Mouse (Mus musculus): ENCODE results near the gene Pam.

The Pam gene

DNA sequence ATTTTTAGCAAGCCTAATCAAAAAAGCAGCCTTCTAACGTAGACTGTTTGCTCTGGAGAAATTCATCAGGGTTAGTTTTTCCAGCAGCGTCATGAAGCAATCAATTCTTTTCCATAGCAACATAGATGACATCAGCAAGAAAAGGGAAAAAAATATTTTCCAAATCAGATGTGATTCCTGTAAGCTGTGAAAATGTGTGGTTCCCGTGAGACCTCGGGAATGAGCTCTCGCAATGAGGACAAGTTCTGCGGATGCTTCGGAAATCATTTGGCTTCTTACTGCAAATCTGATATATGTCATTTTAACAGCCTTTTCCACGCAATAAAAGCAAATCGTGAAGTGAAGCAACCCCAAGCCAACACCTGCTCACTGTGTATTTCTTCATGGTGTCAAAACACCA, 207.9 kb downstream of the Pam start:
- ChIA-PET POLR2A (no interaction called here), CTCF (no interaction called here)

DNA sequence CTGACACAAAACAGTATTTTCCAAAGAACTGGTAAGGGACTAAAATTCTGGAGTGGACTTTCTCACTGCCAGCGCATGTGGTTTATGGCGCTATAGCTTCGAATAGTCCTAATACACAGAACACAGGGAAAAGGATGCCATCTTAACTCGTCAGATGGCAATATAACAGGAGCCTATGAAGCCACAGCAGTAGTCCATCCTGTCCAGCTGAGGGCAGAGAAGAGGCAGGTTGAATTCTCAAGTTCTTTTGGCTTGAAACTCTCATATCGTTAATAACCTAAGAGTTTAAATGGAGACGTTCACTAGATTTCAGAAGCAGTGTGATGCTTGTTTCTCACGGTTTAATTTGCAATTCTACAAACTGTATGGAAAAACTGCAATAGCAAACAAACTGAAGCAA, 211.9 kb downstream of the Pam start:
- POLR2A ChIA-PET: no interaction called here
- CTCF ChIA-PET: no interaction called here

DNA sequence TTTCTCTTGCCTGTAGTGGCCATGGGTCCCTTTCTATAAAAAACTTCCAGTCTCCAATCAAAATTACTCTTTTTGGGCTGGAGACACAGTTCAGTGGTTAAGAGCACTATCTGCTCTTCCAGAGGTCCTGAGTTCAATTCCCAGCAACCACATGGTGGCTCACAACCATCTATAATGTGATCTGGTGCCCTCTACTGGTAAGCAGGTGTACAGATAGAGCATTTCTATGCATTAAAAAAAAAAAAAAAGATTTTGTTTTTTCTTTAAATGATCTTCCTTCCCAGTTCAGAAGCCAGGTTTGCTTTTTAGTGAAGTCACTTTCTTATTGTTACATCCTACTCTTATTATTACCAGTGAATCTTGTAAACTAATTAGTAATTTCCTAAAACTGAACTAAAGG, 218.4 kb downstream of the Pam start:
- ChIA-PET POLR2A (no interaction called here), CTCF (no interaction called here)

DNA sequence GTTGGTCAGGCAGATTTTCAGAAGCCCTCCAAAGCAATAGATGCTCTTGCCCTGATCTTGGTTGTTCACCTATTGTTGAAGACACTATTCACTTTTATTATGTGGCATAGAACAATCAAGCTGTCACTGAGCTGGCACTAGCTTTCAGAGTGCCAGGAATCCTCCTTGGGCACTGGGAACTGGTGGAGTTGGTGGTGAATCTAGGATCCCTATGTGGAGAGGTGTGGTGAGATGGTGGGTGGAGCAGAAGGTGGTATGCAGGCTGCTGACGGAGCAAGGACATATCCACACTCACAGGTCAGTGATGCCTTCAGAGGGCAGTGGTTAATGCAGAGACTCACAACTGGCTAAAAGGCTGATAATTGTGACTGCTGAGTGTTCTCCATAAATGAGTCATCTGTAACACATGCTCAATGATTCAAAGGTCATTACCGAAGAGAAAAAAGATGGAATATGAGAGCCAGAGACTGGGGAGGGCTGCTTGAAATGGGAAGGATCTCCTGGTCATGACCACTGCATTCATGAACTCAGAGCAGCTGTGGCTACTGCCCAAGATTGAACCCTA, 221.9 kb downstream of the Pam start:
- POLR2A ChIA-PET: interaction anchor here in 1 of 4 experiments (0.6 kb wide), 1 partner anchor 305 kb away, joined by 5 read pairs; no protein-coding TSS in a partner anchor
- CTCF ChIA-PET: no interaction called here

DNA sequence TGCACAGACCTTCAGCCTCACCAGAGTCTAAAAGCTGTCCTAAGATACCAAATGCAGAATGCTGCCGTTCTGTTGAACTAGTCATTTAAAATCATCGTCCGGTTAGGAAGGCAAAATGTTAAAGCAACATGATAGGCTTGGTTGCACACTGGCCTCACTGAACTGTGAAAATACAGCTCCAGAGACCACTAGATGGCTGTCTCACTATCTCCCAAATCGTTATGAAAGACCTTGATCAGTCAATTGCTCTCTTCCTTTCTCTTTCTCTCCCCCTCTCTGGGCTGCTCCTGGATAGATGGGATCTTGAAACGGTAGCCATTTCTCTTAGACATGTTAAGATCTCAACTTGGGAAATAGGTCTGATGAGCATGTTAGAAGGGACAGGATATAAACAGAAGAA, 223.0 kb downstream of the Pam start:
- CTCF ChIA-PET: no interaction called here
- POLR2A ChIA-PET: no interaction called here

DNA sequence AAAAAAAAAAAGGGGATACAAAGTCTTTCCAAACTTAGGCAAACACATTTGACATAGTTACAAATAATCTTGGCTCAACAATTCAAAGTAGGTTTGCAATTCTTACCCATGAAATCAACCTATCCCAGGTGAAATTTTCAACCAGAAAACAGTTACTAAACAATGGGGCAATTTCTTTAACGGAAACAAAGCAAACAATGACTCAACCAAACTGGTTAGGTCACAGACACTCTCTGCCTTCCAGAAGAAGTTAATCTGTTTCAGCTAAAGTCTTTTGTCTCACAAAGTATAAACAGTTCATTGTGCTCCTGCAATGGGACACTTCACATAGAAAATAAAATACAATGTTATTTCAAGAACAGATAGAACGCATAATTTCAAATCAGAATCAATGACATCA, 223.4 kb downstream of the Pam start:
- ChIA-PET POLR2A (no interaction called here), CTCF (no interaction called here)

DNA sequence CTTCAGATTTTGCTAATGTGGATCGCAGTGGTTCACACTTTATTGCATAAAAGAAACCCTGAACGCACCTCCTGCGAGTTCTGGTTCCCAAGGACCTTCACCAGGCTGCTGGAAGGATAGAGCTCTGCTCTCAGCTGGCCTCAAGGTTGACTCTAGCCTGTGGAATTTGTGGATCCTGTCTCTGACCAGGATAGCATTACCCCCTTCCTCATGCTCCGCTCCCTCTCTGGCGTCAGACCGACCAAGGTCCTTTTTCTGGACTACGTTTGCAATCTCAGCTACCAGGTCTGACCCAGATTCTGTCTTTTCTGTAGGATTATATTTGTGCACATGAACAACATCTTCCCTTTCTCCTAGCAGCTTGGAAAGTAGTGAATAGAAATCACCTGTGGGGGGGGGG, 231.3 kb downstream of the Pam start:
- POLR2A ChIA-PET: no interaction called here
- CTCF ChIA-PET: no interaction called here

DNA sequence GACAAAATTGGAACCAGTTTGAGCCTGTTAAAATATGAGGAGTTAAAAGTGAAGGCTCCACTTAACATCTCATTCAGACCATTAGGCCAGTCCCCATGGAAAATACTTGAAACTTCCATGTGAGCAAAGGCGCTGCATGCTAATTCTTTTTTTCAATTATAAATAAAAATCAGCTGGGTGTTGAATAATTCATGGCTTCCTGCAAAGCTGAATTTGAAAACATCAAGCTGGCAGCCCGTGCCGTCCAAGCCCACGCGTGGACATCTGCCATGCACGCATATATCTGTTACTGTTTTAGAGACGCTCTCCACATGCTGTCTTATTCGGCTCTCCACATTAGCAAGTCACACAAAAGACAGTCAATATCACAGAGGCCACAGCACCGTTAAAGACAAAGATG, 232.3 kb downstream of the Pam start:
- ChIA-PET POLR2A (no interaction called here), CTCF (no interaction called here)

DNA sequence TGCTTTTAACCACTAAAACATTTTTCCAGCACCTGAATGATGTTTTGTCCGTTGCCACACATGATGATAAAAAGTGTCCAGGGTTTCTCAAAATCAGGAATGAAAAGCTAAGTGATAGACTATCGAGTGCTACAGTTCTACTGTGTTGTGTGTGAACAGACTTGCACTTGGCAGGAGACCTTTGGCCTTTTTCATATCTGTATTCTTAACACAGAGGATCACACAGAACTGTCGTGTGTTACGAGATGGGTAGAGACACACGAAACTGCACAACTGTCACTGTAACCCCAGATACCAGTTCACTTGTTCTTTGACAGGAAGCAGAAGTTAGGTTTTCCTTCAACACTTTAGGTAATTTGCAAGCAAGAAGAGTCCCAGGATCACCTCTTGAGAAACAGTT, 232.7 kb downstream of the Pam start:
- ChIA-PET CTCF (no interaction called here), POLR2A (no interaction called here)

DNA sequence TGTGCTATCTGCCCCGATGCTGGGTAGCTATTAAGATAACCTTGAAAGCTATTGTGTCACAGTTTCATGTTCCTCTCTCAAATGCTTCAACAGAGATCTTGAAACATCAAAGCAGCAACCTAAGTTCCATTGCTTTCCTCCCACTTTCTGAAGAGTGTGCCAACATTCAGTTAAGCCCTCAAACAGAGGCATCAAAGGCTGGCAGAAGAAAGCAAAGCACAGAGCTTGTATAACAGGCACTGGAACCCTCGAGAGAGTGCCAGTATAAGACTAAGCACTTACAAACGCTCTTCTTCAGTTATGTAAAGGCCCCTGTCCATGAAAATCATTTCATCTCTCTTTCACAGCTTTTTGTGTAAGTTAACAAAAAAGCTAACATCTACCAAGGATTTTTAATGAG, 241.2 kb downstream of the Pam start:
- ChIA-PET CTCF (interaction anchor here in 1 of 4 experiments (0.6 kb wide), 1 partner anchor 20 kb away, joined by 3 read pairs; no protein-coding TSS in a partner anchor), POLR2A (no interaction called here)

DNA sequence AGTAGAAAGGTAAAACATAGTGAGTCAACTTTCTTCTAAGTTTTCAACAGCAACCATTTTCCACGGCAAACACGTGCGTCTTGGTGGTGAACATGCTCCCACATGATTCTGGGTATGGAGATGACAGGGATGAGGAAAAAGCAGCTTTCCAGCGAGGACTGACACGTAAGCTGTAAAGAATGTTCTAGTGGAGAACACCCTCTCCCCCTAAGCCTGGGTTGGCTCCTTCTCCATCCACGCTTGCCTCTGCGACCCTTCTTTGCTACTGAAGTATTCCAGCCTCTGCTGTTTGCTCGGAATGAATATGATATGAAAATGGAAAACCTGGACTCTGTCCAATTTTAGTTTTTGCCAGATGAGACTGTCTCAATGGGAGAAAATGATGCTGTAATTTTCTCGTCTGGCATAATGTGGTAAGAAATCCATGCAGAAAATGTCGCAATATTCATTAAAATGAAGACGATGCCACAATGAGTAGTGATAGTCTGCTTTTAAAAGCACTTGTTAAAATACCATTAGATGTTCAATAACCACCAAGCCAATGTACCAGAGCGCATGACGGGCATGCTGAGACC, 243.8 kb downstream of the Pam start:
- POLR2A ChIA-PET: interaction anchor here in 1 of 4 experiments (1.2 kb wide), 1 partner anchor 8 kb away, joined by 3 read pairs; no protein-coding TSS in a partner anchor
- CTCF ChIA-PET: no interaction called here

DNA sequence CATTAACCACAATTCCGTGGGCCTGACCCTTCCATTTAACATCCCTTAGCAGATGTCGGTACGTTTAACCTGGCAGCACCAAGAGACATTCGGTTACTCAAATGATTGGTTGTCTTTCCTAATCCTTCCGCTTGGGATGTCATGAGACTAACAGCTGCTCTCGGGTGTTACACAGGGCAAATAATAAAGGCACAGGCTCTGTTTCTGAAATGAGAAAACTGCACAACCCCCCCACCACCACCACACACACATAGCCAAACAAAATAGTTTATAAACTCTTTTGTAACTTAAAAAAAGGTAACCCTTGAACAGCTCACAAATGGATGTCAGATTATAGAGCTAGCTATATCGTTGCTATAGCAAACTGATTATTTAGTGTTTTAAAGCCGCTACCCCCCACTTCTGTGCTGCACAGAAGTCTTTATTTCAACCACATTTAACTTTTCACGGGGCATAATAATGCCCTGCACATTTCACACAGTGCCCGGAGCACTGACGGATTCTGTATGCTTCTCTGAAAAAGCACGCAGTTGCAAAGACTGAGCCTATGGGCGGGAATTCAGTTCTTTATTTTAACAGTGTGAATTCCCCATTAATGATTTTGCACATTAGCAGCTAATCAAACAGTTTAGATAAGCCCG, 246.7 kb downstream of the Pam start:
- CTCF ChIA-PET: no interaction called here
- POLR2A ChIA-PET: interaction anchor here in 1 of 4 experiments (0.6 kb wide), 1 partner anchor 217 kb away, joined by 4 read pairs; no protein-coding TSS in a partner anchor

DNA sequence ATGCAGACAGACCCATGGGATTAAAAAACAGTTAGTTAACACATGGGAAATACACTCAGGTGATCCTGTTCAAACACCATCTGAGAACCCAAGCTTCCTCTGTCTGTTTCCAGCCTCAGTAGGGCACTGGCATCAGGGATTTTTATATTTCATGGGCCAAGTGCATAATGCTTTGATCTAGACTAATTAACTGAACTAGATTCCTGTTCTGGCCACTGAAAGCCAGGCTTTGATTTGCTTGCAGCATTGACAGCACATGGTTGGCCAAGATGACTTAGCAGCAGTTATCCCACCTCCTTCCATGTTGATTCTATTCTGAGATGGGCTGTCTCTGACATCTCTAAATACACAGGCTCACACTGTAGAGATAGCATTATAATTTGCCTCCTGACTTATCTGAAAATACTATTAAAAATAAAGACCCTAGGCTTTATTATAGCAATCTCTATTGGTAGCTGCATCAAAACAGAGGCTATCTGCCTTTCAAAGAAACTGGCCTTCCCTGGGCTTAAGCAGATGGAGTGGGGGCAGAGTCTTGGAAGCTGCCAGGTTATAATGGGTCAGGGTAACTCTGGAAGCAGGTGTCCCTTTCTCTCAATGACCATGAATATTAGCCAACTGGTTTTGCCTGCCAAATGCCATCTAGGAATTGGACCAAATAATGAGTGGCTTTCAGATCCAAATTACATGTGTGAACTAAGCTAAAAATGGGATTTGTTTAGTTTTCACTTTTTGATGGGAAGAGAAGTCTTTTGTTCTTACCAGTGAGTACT, 252.0 kb downstream of the Pam start:
- CTCF ChIA-PET: no interaction called here
- POLR2A ChIA-PET: interaction anchor here in 1 of 4 experiments (1.1 kb wide), 1 partner anchor 9 kb away, joined by 3 read pairs; no protein-coding TSS in a partner anchor

DNA sequence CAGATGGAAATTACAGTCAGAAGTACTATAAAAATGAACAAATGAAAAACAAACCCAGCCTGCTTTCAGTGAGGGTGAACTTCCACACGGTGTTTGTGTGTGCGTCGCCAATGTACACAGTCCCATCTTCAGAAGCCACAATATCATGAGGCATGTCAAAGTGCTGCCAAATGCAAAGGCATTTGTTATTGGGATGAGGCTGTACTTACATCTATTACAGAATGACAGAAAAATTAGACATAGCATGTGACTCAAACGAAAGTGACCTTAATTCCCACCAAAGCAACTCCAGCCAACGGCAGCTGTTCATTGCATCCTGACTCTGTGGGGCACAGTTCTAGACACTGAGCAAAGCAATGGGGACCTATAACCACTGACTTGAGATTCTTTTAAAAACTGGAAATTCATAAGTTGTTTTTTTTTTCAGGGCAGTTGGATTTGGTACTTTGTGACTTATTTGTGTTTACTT, 261.1 kb downstream of the Pam start:
- POLR2A ChIA-PET: interaction anchor here in 1 of 4 experiments (0.5 kb wide), 1 partner anchor 13 kb away, joined by 3 read pairs; no protein-coding TSS in a partner anchor
- CTCF ChIA-PET: interaction anchor here in 1 of 4 experiments (0.6 kb wide), 1 partner anchor 20 kb away, joined by 3 read pairs; no protein-coding TSS in a partner anchor

DNA sequence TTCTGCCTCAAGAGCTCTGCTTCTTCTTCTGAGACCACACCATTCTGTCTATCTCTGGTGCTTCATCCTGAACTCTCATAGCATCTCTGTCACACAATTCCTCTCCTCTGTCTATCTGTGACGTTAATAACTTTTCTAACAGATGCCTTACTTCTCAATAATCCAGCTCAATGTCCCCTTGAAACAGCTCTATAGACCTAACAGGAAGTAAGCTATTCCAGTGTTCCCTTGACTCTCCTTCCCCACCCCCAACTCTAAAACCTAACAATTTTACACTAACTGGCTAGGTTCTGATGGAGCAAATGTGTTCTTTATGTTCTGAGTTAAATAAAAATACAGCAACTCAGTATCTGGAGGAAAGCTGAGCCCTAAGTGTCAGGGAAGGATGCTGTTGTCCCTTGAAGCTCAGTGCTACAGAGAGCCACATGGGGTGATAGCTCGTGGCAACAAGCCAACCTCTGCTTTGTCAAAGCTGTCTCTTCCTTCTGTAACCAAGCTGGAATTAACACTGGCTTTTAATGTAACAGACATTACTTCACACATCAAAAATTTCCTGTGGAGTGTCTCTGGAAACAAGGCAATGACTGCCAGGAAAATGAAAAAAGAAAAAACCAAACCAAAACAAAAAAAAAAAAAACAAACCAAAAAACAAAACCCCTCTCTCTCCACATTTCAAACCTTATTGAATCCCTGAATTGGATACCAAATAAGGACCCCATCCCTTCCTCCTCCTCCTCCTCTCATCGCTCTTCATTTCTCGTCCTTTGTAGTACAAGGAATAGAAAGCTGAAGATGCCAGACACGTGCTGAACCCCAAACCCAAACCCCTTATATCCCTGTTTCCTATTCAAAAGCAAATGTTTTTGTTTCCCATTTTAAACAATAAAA, 261.7 kb downstream of the Pam start:
- CTCF ChIA-PET: interaction anchor here in 2 of 4 experiments (0.6 to 0.8 kb wide), 2 partner anchors 20 to 345 kb away, joined by 3 read pairs; no protein-coding TSS in a partner anchor
- POLR2A ChIA-PET: interaction anchor here in 1 of 4 experiments (0.5 to 0.7 kb wide), 2 partner anchors 12 to 867 kb away, joined by 3 read pairs; no protein-coding TSS in a partner anchor

DNA sequence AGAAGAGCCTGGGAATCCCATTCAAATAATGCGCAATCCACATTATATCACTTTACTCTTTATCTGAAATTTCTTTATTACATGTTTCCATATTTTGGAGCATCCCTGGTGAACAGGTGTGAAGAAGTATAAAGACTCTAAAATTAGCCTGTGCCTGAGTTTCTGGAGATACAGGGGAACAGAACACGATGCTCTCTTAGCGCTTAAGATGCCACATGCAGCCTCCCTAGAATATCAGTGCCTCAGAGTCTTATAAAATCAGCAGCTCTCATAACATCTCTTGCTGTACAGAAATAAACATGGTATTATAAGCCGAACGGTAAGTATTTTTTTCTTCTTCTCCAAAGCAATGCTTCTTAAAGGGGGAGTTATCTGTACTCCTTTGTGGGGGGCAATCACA, 267.4 kb downstream of the Pam start:
- ChIA-PET POLR2A (no interaction called here), CTCF (no interaction called here)

DNA sequence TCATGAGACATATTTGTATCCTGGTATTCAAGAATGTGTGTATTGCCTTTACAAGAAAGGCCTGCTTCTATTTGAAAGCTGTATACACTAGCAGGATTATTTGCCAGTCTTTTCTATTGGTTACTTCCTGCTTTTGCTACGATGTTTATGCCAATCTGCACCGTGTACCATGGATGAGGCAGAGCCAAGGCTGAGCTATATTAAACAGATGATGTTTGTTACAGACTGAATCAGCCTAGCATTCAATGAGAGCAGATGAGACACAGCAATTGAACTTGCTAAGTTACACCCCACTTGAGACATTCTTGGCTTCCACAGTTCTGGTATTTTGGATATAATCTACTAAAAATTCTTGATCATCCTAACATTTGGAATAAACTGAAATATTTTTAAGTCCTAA, 267.9 kb downstream of the Pam start:
- POLR2A ChIA-PET: no interaction called here
- CTCF ChIA-PET: no interaction called here

DNA sequence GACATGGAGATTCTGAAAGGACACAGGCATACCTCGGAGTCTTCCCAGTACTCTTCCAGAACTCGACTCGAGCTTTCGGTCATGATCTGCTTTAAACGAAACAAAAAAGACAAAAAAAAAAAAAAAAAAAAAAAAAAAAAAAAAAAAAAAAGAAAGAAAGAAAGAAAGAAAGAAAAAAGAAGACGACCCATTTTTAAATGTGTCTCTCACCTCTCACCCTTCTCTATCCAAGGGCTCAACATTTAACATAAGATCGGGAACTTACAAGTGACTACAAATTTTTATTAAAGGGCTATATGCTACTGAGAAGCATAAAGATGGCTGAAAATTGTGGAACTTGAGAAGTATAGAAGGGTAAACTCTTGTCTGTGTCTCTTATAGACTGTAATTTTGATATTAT, 272.5 kb downstream of the Pam start:
- CTCF ChIA-PET: interaction anchor here in 1 of 4 experiments (0.6 kb wide), 1 partner anchor 660 kb away, joined by 3 read pairs; no protein-coding TSS in a partner anchor

DNA sequence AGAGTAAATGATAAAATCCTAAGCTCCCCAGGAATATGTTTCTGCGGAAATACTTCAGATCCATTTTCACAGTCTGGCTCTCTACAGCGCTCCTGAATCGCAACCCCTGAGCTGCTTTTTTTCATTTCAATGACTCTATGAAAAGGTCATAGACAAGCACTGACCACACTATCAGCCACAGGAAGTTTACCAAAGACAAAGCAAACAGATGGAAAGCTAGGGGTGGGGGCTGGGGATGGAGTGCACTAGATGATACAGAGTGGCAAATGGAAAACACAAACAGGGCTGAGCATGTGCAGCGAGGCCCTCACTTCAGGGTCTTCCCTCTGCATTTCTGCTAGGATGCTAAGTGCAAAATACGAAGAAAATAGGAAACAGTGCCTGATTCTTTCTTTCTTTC, 273.2 kb downstream of the Pam start:
- POLR2A ChIA-PET: interaction anchor here in 1 of 4 experiments (0.9 kb wide), 1 partner anchor 10 kb away, joined by 3 read pairs; no protein-coding TSS in a partner anchor
- CTCF ChIA-PET: interaction anchor here in 2 of 4 experiments (0.6 kb wide), 2 partner anchors 445 to 661 kb away, joined by 3 to 5 read pairs; no protein-coding TSS in a partner anchor

More for the DNA sequence above, 272.5 kb downstream of the Pam start:
- POLR2A ChIA-PET: no interaction called here

Data from embryonic stem cell, embryonic (primary cell).